Mouse (Mus musculus): ENCODE measurements around the gene Clmp. TPM values are rescaled to one million over a fixed set of nuclear protein-coding genes. Genes with fewer than 3 reads are reported as not detected.

The Clmp gene
- 26.3 and 32.4 TPM in 2 replicates for polyA plus RNA-seq (2015; fragmentation: Nextera tagmentation; extraction: Ambion mirVana)

GRCm38 (mm10) chr9:40685801-40686420 lies at the start of gene Clmp:
TSS of gene Clmp (plus strand) at chr9:40685962.
- 0 out of 2 replicates have a peak, but pooled peaks cover 11% of the 10 kb centered on the region for H3K27me3 ChIP-seq
- H3K4me2 ChIP-seq, result peak within 1 kb of the TSS; percentile 91
- peaks cover 31% of the 10 kb centered on the region for H3K4me1 ChIP-seq
- H3K4me3 ChIP-seq, result peak within 1 kb of the TSS; percentile 73
- ATAC-seq, result peak; percentile 78
- peak within 1 kb of the TSS; percentile 88 for H3K9ac ChIP-seq
- WGBS, result under 1% methylated on average over 24 of the region's 53 CpGs
- H3K9me3 ChIP-seq (replicated peaks), result no peaks in the 10 kb centered on the region
- H3K36me3 ChIP-seq (ENCODE audit: poor library complexity, severe bottlenecking), result no peaks in the 10 kb centered on the region
- peak within 1 kb of the TSS; percentile 93 for H3K27ac ChIP-seq

GRCm38 (mm10) chr9:40636054-40636453 lies 49.7 kb upstream of the Clmp start:
- H3K4me1 ChIP-seq, result peaks cover 25% of the 10 kb centered on the region
- no peak overlapping the region for H3K4me3 ChIP-seq
- H3K9me3 ChIP-seq (replicated peaks), result no peaks in the 10 kb centered on the region
- no peaks in the 10 kb centered on the region for H3K27me3 ChIP-seq
- 16% methylated on average over 2 of the region's 2 CpGs for WGBS
- no peak overlapping the region for H3K27ac ChIP-seq
- 0 out of 2 replicates have a peak, but pooled peaks have one; percentile 15 for ATAC-seq
- no peak overlapping the region for H3K9ac ChIP-seq
- H3K36me3 ChIP-seq (ENCODE audit: poor library complexity, severe bottlenecking), result no peaks in the 10 kb centered on the region
- no peak overlapping the region for H3K4me2 ChIP-seq

DNA sequence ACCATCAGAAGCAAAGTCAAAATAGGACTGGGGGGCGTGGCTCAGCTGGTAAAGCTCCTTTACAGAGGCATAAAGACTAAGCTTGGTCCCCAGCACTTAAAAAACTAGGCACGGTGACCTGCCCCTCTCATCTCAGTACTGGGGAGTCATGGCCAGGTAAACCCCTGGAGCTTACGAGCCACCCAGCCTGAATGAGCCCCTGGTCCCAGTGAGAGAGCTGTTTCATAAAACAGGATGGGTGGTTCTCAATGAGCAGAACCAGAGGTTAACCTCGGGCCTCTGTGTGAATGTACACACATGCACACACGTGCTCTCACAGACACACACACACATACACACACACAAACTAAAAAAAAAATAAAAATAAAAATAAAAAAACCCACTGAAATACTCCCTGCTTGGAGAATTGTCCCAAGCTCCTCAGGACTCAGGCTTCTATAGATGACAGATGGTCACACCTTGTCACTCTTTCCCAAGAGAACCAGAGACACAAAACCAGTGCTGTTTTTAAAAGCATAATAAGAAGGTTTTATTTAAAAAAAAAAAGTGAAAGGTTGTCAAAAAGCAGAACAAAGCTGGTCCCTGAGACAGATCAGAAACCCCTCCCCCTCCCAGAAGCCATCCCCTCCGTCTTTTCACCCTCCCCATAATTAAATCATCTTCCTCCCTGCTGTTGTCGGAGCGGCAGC lies 47.9 kb upstream of the Clmp start:
- Histone ChIP-seq H3K36me3 (ENCODE audit: poor library complexity, severe bottlenecking) (no peaks in the 10 kb centered on the region), H3K9me3 (replicated peaks) (no peaks in the 10 kb centered on the region), H3K4me1 (peaks cover 33% of the 10 kb centered on the region), H3K4me3 (peak overlapping the region; percentile 33), H3K4me2 (peak overlapping the region; percentile 58), H3K9ac (peak overlapping the region; percentile 55), H3K27me3 (no peaks in the 10 kb centered on the region), H3K27ac (peak overlapping the region; percentile 91)
- peak; percentile 37; the same call in 1 of the 2 replicates for ATAC-seq
- WGBS, result 23% methylated on average over 8 of the region's 8 CpGs

DNA sequence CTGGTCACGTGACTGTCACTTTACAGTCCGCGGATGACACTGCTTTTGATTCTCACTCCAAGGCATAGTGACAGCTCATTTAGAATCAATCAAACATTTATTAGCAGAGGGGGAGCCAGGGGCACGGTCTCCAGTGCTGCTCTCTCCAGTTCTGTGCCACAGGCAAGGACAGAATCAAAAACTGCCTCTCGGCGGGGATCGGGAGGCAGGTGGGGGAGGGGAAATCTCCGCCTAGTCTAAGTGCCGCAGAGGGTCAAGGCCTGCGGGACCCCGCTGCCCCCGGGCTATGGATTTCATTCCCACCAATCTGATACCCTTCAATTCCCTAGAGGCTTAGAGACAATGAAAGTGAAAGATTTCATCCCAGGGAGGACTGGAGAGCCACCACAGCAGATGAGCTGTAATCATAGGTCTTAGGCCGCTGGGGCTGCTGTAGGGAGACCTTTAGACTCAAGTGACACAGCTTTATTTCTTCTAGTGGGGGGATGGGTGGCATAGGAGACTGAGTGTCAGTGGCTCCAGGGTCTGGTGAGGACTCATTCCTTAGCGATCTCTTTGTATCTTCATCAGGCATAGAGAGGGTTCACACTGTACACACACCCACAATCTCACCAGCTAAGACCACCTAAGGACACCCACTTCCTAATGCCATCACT lies 47.2 kb upstream of the Clmp start:
- Histone ChIP-seq H3K4me1 (peaks cover 35% of the 10 kb centered on the region), H3K27me3 (no peaks in the 10 kb centered on the region), H3K4me3 (peak overlapping the region; percentile 33), H3K4me2 (peak overlapping the region; percentile 58), H3K27ac (peak overlapping the region; percentile 91), H3K9me3 (replicated peaks) (no peaks in the 10 kb centered on the region), H3K9ac (peak overlapping the region; percentile 55), H3K36me3 (ENCODE audit: poor library complexity, severe bottlenecking) (no peaks in the 10 kb centered on the region)
- ATAC-seq, result peak; percentile 94
- 4% methylated on average over 14 of the region's 14 CpGs for WGBS

DNA sequence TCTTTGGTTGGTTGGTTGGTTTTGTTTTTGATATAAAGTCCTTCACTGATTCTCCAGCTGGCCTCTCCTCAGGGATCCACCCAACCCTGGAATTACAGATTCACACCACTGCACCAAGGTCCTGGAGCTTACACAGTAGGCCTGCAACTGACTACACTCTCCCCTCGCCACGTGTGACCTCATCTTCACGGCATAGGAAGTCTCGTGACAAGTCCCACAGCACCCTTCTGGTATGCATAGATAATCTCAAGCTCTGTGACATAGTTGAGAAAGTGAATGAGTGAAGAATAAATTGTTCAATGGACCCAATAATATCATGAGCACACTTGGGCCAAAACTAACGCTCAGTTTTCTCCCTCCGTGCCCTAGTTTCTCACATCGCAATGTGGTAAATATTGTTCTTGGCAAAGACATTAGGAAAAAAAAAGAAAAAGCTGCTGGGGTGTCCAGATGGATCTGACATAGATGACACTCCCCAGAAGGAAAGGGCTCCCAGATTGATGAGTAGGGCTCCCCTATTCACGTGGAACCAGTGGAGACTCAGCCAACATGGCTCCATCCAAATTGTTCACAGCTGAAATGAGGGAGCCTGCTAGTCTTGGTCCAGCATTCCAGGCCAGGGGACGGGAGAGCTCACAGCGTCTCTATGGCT lies 46.1 kb upstream of the Clmp start:
- no peak for ATAC-seq
- H3K27me3 ChIP-seq, result no peaks in the 10 kb centered on the region
- no peak overlapping the region for H3K4me2 ChIP-seq
- H3K36me3 ChIP-seq (ENCODE audit: poor library complexity, severe bottlenecking), result no peaks in the 10 kb centered on the region
- no peak overlapping the region for H3K27ac ChIP-seq
- H3K4me3 ChIP-seq, result no peak overlapping the region
- no peaks in the 10 kb centered on the region for H3K9me3 ChIP-seq (replicated peaks)
- H3K4me1 ChIP-seq, result peaks cover 35% of the 10 kb centered on the region
- WGBS, result 80% methylated on average over 10 of the region's 10 CpGs
- no peak overlapping the region for H3K9ac ChIP-seq

DNA sequence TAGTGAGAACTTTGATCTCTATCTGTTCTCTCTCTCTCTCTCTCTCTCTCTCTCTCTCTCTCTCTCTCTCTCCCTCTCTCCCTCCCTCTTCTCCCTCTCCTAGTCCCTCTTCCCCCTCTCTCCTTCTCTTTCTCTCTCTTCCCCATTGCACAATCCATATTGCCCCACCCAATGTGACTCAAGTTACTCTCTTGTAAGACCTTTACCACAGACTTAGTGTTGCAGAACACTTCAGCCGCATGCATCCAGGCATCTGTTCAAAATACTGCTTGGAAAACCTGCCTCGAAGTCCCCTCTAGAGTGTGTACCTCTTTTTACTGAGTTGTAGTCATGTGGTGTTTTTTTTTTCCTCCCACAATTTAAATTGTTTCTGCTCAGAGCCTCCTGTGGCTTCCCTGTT lies 44.4 kb upstream of the Clmp start:
- H3K9ac ChIP-seq, result no peak overlapping the region
- H3K4me1 ChIP-seq, result peaks cover 35% of the 10 kb centered on the region
- no peak overlapping the region for H3K4me3 ChIP-seq
- 82% methylated on average over 2 of the region's 2 CpGs for WGBS
- no peaks in the 10 kb centered on the region for H3K27me3 ChIP-seq
- no peak for ATAC-seq
- no peak overlapping the region for H3K27ac ChIP-seq
- H3K9me3 ChIP-seq (replicated peaks), result no peaks in the 10 kb centered on the region
- H3K36me3 ChIP-seq (ENCODE audit: poor library complexity, severe bottlenecking), result no peaks in the 10 kb centered on the region
- no peak overlapping the region for H3K4me2 ChIP-seq

GRCm38 (mm10) chr9:40642470-40643220 lies 43.1 kb upstream of the Clmp start:
- WGBS, result 14% methylated on average over 16 of the region's 16 CpGs
- ATAC-seq, result no peak

GRCm38 (mm10) chr9:40649444-40649843 lies 36.3 kb upstream of the Clmp start:
- Histone ChIP-seq H3K36me3 (ENCODE audit: poor library complexity, severe bottlenecking) (no peaks in the 10 kb centered on the region), H3K27ac (no peak overlapping the region), H3K9ac (no peak overlapping the region), H3K9me3 (replicated peaks) (no peaks in the 10 kb centered on the region), H3K4me1 (no peaks in the 10 kb centered on the region), H3K4me3 (no peak overlapping the region), H3K4me2 (no peak overlapping the region), H3K27me3 (no peaks in the 10 kb centered on the region)
- no peak for ATAC-seq
- WGBS, result 93% methylated on average over 3 of the region's 3 CpGs

More at GRCm38 (mm10) chr9:40642470-40643220, 43.1 kb upstream of the Clmp start:
- Histone ChIP-seq H3K9me3 (replicated peaks) (no peaks in the 10 kb centered on the region), H3K4me3 (no peak overlapping the region), H3K36me3 (ENCODE audit: poor library complexity, severe bottlenecking) (no peaks in the 10 kb centered on the region), H3K4me2 (no peak overlapping the region), H3K4me1 (peaks cover 23% of the 10 kb centered on the region), H3K27ac (peak overlapping the region; percentile 25; the same call in 1 of the 2 replicates), H3K27me3 (no peaks in the 10 kb centered on the region), H3K9ac (no peak overlapping the region)

GRCm38 (mm10) chr9:40649983-40650382 lies 35.8 kb upstream of the Clmp start:
- Histone ChIP-seq H3K36me3 (ENCODE audit: poor library complexity, severe bottlenecking) (no peaks in the 10 kb centered on the region), H3K9me3 (replicated peaks) (no peaks in the 10 kb centered on the region), H3K27ac (no peak overlapping the region), H3K4me2 (no peak overlapping the region), H3K27me3 (no peaks in the 10 kb centered on the region), H3K4me1 (no peaks in the 10 kb centered on the region), H3K4me3 (no peak overlapping the region), H3K9ac (no peak overlapping the region)
- no peak for ATAC-seq
- WGBS, result 65% methylated on average over 6 of the region's 6 CpGs

- no peak for ATAC-seq
- no peak overlapping the region for H3K9ac ChIP-seq
- H3K4me3 ChIP-seq, result no peak overlapping the region
- H3K27me3 ChIP-seq, result no peaks in the 10 kb centered on the region
- no peaks in the 10 kb centered on the region for H3K36me3 ChIP-seq (ENCODE audit: poor library complexity, severe bottlenecking)
- WGBS, result 89% methylated on average over 4 of the region's 4 CpGs
- no peaks in the 10 kb centered on the region for H3K9me3 ChIP-seq (replicated peaks)
- no peak overlapping the region for H3K27ac ChIP-seq
- H3K4me2 ChIP-seq, result no peak overlapping the region
- H3K4me1 ChIP-seq, result no peaks in the 10 kb centered on the region
Measured at GRCm38 (mm10) chr9:40651239-40651859, 34.4 kb upstream of the Clmp start.

- 44% methylated on average over 9 of the region's 9 CpGs for WGBS
- Histone ChIP-seq H3K27me3 (no peaks in the 10 kb centered on the region), H3K4me2 (no peak overlapping the region), H3K4me1 (no peaks in the 10 kb centered on the region), H3K27ac (no peak overlapping the region), H3K4me3 (no peak overlapping the region), H3K9me3 (replicated peaks) (no peaks in the 10 kb centered on the region), H3K36me3 (ENCODE audit: poor library complexity, severe bottlenecking) (no peaks in the 10 kb centered on the region), H3K9ac (no peak overlapping the region)
- ATAC-seq, result no peak
Measured at GRCm38 (mm10) chr9:40652757-40653156, 33.0 kb upstream of the Clmp start.

All from forebrain, embryonic 13.5 days (tissue).